Mouse (Mus musculus) hindbrain, embryonic 12.5 days (tissue): Measurements from ENCODE around the gene Pde4b. TPM values are rescaled to one million over a fixed set of nuclear protein-coding genes. Genes with fewer than 3 reads are reported as not detected.
A peak's percentile ranks its signal among the peaks of the same experiment; 100 is the strongest.

Source experiments
- ATAC-seq: fragments of 200-750 bp; cut with Nextera tagmentation; 2 replicates; pipeline ENCODE4 v1.8.0; 2017; ENCODE audit warnings: moderate TSS enrichment; ENCODE audit not compliant: low FRiP score
- H3K27ac ChIP-seq: fragments of 300-500 bp; sonication (generic); 2 replicates; pipeline ENCODE4 v1.5.1; 2016; ENCODE audit warnings: mild to moderate bottlenecking
- H3K27me3 ChIP-seq: fragments of 300-500 bp; sonication (generic); 2 replicates; pipeline ENCODE4 v1.6.1; 2016; ENCODE audit warnings: mild to moderate bottlenecking
- H3K36me3 ChIP-seq: fragments of 300-500 bp; sonication (generic); 2 replicates; pipeline ENCODE4 v1.6.1; 2016; ENCODE audit warnings: mild to moderate bottlenecking
- H3K4me1 ChIP-seq: fragments of 300-500 bp; sonication (generic); 2 replicates; pipeline ENCODE4 v1.6.1; 2016
- H3K4me2 ChIP-seq: fragments of 300-500 bp; sonication (generic); replicated peaks from 2 replicates; pipeline ENCODE4 v1.6.1; 2016; ENCODE audit warnings: mild to moderate bottlenecking
- H3K4me3 ChIP-seq: fragments of 300-500 bp; sonication (generic); 2 replicates; pipeline ENCODE4 v1.5.1; 2016; ENCODE audit warnings: mild to moderate bottlenecking
- H3K9ac ChIP-seq: fragments of 300-500 bp; sonication (generic); 2 replicates; pipeline ENCODE4 v1.6.1; 2016; ENCODE audit warnings: mild to moderate bottlenecking, moderate library complexity
- H3K9me3 ChIP-seq: fragments of 300-500 bp; sonication (generic); replicated peaks from 2 replicates; pipeline ENCODE4 v1.6.1; 2016; ENCODE audit warnings: mild to moderate bottlenecking
- WGBS: fragments of 180-500 bp; shearing (Covaris S2); methylation state at CpG from one replicate; pipeline ENCODE4 v1.1.7; 2016; 5-methylcytosine and 5-hydroxymethylcytosine counted together
- polyA plus RNA-seq: library from polyadenylated mRNA; unstranded; fragments of >200 nt; fragmentation: Nextera tagmentation; extraction: Ambion mirVana; gene quantifications from 2 replicates; pipeline ENCODE4 v1.2.1, GENCODE M21; 2016

Pde4b gene
- polyA plus RNA-seq, 1 experiment from 2014 or later: 12.5 TPM

DNA sequence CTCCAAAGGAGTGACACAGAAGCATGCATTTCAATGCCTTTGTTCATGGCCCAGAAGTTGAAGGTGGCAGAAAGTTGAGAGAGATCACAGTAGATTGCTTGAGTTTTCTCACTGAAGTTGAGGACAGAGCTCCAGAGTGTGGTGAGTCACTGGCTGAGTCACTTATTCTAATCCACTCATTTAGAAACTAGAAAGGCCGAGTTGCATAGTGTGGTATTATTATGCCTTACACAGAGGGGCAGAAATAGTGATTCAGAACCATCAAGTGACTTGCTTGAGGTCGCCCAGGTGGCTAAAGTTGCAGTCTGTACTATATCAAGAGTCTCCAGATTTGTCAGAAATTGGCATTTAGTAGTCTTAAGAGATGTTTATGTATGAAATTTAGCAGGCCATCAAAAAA lies 306.3 kb downstream of the Pde4b start:
- no peak overlapping the region for H3K4me2 ChIP-seq
- no peaks in the 10 kb centered on the region for H3K27me3 ChIP-seq
- WGBS: 84% methylated on average over 2 of the region's 2 CpGs
- H3K36me3 ChIP-seq: no peaks in the 10 kb centered on the region
- H3K27ac ChIP-seq: no peak overlapping the region
- H3K4me3 ChIP-seq: no peak overlapping the region
- no peak overlapping the region for H3K9ac ChIP-seq
- ATAC-seq: no peak
- H3K4me1 ChIP-seq: no peaks in the 10 kb centered on the region
- no peaks in the 10 kb centered on the region for H3K9me3 ChIP-seq

DNA sequence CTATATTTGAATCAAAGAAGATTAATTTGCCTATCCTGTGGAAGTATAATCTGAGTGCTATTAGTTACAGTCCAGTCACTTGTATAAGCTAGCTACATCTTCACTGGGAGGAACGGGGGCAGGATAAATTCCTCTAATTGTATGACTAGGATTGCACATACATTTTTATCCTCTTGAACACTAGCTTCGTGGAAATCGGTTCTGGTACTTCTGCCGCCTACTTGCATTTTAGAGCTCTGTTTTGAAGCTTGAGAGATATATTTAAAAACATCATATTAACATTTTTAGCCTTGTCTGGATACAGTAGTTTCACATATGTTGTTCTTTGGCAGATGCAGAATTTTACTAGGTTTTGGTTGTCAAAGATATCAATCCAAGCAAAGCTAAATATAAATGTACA lies 310.0 kb downstream of the Pde4b start:
- Histone ChIP-seq H3K9me3 (no peaks in the 10 kb centered on the region), H3K4me1 (no peaks in the 10 kb centered on the region), H3K4me3 (no peak overlapping the region), H3K9ac (no peak overlapping the region), H3K4me2 (no peak overlapping the region), H3K27me3 (no peaks in the 10 kb centered on the region), H3K27ac (no peak overlapping the region), H3K36me3 (no peaks in the 10 kb centered on the region)
- no peak for ATAC-seq
- 91% methylated on average over 4 of the region's 4 CpGs for WGBS

DNA sequence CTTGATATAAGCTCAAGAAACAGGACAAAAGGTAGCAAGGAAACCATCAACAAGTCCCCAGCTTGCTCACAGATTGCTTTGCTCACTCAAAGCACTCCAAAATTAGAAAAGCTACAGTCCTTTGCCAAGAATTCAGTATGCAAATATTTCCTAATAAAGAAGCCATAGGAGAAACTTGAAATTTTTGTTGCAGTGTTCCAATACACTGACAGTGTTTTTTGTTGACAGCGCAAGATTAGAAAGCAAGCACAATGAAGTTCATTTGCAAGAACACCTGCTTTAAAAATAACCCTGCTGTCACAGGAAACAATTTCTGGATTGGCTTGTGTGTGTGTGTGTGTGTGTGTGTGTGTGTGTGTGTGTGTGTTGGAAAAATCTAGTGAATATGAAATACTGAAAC lies 311.2 kb downstream of the Pde4b start:
- no peak for ATAC-seq
- H3K9ac ChIP-seq: no peak overlapping the region
- 90% methylated on average over 1 of the region's 1 CpGs for WGBS

DNA sequence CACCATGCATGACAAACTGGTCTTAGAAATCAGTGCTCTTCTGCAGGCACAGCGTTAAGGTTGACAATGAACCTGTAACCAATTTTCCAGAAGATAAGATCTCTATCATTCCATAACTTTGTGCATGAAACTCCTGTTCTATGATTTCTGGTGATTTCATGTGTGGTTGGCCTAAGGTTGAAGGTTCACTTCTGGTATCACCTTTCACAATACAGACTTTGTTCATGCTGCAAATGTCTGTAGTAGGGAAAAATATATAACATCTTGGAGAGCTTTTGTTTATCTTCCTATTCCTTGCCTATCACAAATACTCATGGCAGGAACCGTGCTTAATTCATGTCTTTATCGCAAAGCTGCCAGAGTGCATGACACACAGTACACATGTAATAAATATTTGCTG lies 319.5 kb downstream of the Pde4b start:
- Histone ChIP-seq H3K4me1 (no peaks in the 10 kb centered on the region), H3K27ac (no peak overlapping the region), H3K27me3 (no peaks in the 10 kb centered on the region), H3K9me3 (no peaks in the 10 kb centered on the region), H3K4me3 (no peak overlapping the region), H3K9ac (no peak overlapping the region), H3K36me3 (no peaks in the 10 kb centered on the region), H3K4me2 (no peak overlapping the region)
- WGBS: 65% methylated on average over 3 of the region's 3 CpGs
- no peak for ATAC-seq

More for the DNA sequence above, 311.2 kb downstream of the Pde4b start:
- H3K9me3 ChIP-seq: no peaks in the 10 kb centered on the region
- H3K27me3 ChIP-seq: no peaks in the 10 kb centered on the region
- H3K4me1 ChIP-seq: no peaks in the 10 kb centered on the region
- no peaks in the 10 kb centered on the region for H3K36me3 ChIP-seq
- H3K27ac ChIP-seq: no peak overlapping the region
- H3K4me3 ChIP-seq: no peak overlapping the region
- H3K4me2 ChIP-seq: no peak overlapping the region

DNA sequence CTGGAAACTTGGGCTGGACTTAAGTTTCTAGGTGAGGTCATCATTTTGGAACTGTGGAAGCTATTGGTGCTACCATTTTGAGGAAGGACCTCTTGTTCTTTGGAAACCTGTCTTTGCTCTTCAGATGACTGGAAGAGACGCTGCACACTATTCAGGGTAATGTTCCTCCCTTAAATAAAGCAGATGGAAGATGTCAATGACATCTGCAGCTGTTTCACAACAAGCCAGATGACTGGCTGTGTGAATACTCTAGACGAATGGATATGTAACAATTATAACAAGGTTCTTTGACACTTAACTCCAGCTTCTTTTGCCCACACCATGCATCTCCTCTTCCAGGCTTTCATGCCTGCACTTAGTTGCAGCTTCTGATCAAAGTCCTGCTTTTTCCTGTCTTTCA lies 320.8 kb downstream of the Pde4b start:
- H3K4me2 ChIP-seq: no peak overlapping the region
- H3K4me3 ChIP-seq: no peak overlapping the region
- H3K4me1 ChIP-seq: no peaks in the 10 kb centered on the region
- no peaks in the 10 kb centered on the region for H3K27me3 ChIP-seq
- H3K27ac ChIP-seq: no peak overlapping the region
- H3K9me3 ChIP-seq: no peaks in the 10 kb centered on the region
- WGBS: 75% methylated on average over 2 of the region's 2 CpGs
- no peak for ATAC-seq
- no peak overlapping the region for H3K9ac ChIP-seq
- no peaks in the 10 kb centered on the region for H3K36me3 ChIP-seq

DNA sequence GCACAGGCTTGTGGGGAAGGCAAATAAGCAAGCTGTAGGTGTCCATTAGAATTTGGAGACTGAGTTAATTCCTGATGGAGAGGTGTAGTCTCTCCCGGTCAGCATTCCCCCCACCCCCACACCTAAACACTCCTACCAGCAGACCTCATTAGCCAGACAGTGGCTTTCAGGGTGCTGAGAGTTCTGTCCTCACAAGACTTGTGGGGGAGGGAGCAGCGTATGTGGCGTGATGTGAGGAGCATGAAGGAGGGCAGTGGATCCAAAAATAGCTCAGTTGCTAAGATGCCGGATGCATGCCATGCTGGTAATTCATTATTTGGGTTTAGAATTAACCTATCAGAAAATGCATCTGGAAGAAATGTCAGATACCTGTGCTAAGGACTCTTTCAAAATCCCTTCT lies 321.6 kb downstream of the Pde4b start:
- Histone ChIP-seq H3K27me3 (no peaks in the 10 kb centered on the region), H3K27ac (no peak overlapping the region), H3K9ac (no peak overlapping the region), H3K4me1 (no peaks in the 10 kb centered on the region), H3K4me3 (no peak overlapping the region), H3K4me2 (no peak overlapping the region), H3K36me3 (no peaks in the 10 kb centered on the region), H3K9me3 (no peaks in the 10 kb centered on the region)
- 47% methylated on average over 4 of the region's 4 CpGs for WGBS
- ATAC-seq: no peak

DNA sequence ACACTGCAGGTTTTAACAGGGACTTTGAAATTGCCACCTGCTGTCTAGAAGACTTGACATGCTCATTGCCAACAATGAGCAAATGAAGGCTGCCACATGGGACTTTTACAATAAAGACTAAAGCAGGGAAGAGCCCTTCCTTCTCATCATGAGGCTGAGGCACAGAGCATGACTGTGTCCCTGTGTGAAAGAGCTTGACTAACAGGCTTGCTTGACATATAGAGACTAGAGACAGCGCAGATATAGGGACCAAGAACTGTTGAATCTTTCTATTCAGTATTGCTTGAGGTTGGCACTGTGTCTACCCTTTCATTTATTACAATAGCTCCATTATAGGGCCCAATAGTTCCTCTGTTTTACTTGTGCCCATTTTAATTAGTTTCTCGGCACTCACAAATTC lies 325.8 kb downstream of the Pde4b start:
- H3K4me3 ChIP-seq: no peak overlapping the region
- no peak for ATAC-seq
- no peaks in the 10 kb centered on the region for H3K4me1 ChIP-seq
- no peaks in the 10 kb centered on the region for H3K9me3 ChIP-seq
- no peaks in the 10 kb centered on the region for H3K27me3 ChIP-seq
- H3K36me3 ChIP-seq: no peaks in the 10 kb centered on the region
- no peak overlapping the region for H3K9ac ChIP-seq
- 81% methylated on average over 2 of the region's 2 CpGs for WGBS
- no peak overlapping the region for H3K4me2 ChIP-seq
- no peak overlapping the region for H3K27ac ChIP-seq

DNA sequence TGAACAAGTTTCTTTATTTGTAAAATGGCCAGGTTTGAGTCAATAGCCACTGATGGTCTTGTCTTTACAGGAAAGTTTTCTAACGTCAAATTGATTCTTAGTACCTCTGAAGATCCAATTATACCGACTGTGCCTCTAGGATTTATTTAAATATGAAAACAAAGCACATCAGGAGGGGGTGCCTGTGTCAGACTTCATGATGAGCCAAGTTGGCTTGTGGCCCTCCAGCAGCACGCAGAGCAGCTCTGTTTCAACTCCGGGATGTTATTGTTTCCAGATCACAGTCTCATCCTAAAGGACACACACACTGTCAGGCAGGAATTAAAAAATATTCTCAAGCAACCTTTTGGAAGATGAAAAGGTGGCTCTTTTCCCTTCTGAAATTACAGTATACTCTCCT lies 326.5 kb downstream of the Pde4b start:
- Histone ChIP-seq H3K4me1 (no peaks in the 10 kb centered on the region), H3K27ac (no peak overlapping the region), H3K9me3 (no peaks in the 10 kb centered on the region), H3K4me3 (no peak overlapping the region), H3K9ac (no peak overlapping the region), H3K27me3 (no peaks in the 10 kb centered on the region), H3K4me2 (no peak overlapping the region), H3K36me3 (no peaks in the 10 kb centered on the region)
- no peak for ATAC-seq
- WGBS: 40% methylated on average over 4 of the region's 4 CpGs

DNA sequence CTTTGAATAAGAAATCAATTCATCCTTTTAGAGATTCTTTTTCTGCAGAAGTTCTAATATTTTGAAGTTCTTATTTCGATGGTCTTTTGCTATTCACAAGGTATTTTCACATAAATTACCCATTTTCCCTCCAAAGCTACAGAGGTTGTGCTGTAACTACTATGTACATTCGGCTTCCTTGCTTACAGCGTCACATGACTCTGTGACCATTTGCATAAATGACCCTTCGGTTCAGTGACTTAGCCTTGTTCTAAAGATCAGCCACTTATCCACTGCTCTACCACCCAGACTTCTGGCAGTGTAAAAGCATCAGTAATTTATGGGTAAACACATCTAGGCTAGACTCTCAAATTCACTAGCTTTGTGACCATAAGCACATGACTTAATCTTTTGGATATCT lies 327.3 kb downstream of the Pde4b start:
- 83% methylated on average over 4 of the region's 4 CpGs for WGBS
- Histone ChIP-seq H3K4me2 (no peak overlapping the region), H3K36me3 (no peaks in the 10 kb centered on the region), H3K27me3 (no peaks in the 10 kb centered on the region), H3K4me1 (no peaks in the 10 kb centered on the region), H3K9me3 (no peaks in the 10 kb centered on the region), H3K4me3 (no peak overlapping the region), H3K9ac (no peak overlapping the region), H3K27ac (no peak overlapping the region)
- no peak for ATAC-seq

DNA sequence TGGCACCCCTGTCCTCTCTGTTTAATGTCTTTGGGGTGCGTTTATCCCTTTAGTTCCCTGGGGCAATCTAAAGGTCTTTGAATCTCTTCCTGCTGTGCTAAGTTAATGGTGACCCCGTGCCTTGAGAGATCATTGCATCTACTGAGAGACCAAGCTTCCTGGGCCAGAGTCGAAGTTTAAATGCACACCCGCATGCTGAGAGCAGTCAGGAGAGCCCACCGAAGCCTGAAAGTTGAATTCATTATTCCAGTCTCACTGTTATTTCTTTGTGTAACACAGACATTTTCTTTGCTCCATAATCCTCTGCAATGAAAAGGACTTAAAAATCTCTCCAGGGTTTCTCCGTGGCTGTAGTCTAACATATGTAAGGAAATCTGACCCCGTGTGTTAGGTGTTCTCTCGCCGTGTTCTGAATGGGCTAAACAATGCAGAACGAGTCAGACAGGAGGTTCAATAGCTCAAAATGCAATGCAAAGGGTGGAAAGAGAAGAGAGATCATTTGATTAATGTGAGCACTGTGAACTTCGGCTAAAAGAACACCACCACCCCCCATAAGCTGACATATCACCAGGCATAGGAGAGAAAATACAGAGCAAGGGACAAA lies 333.6 kb downstream of the Pde4b start:
- H3K27me3 ChIP-seq: no peaks in the 10 kb centered on the region
- H3K9me3 ChIP-seq: no peaks in the 10 kb centered on the region
- WGBS: 18% methylated on average over 11 of the region's 11 CpGs
- no peak overlapping the region for H3K9ac ChIP-seq
- H3K4me2 ChIP-seq: peak overlapping the region; percentile 47
- H3K4me1 ChIP-seq: peaks cover 14% of the 10 kb centered on the region
- ATAC-seq: no peak
- no peaks in the 10 kb centered on the region for H3K36me3 ChIP-seq
- peak overlapping the region; percentile 18 for H3K4me3 ChIP-seq
- H3K27ac ChIP-seq: peak overlapping the region; percentile 55; the same call in 1 of the 2 replicates

DNA sequence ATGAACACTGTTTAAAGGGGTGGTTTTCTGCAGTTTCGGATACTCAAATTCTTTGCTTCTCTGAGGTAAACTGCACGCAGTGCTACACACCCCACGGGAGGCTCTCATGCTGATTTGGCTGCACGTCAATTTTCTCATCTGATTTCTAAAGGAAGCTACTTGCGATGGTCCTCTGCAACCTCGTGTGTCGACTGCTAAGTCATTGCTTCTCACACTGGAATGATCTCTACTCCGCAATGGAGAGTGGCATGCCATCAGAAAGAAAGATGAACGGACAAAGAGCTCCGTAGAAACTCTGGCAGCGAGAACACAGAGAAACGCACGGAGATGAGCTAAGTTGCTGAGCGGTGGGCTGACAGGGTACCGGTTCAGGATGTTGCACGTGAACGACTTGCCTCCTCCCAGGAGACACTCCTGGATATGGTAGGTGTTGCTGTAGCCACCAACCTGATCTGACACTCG lies 334.1 kb downstream of the Pde4b start:
- ATAC-seq: no peak; the same call in 1 of the 2 replicates
- peaks cover 14% of the 10 kb centered on the region for H3K4me1 ChIP-seq
- WGBS: 50% methylated on average over 18 of the region's 18 CpGs
- H3K4me2 ChIP-seq: peak overlapping the region; percentile 47
- H3K9ac ChIP-seq: no peak overlapping the region
- H3K4me3 ChIP-seq: peak overlapping the region; percentile 18
- H3K27ac ChIP-seq: peak overlapping the region; percentile 55
- H3K9me3 ChIP-seq: no peaks in the 10 kb centered on the region
- no peaks in the 10 kb centered on the region for H3K27me3 ChIP-seq
- no peaks in the 10 kb centered on the region for H3K36me3 ChIP-seq

DNA sequence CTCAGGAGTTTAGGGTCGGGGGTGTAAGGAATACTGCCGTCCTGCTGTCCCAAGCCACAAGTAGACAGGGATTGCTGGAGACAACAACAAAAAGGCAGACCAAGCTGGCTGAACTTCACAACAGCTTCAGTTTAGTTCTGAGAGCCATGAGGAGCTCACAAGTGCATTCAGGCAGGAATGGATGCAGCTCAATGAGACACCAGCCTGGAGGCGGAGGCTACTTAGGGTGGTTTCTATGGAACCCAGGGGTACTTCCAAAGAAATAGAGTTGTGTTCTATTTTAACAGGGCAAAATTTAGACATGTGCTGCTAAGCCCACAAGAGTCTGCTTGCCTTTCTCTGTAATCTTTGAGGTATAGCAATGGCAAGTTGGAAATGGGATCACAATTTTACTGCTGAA lies 336.8 kb downstream of the Pde4b start:
- 87% methylated on average over 3 of the region's 3 CpGs for WGBS
- no peak overlapping the region for H3K4me3 ChIP-seq
- no peak overlapping the region for H3K4me2 ChIP-seq
- H3K9me3 ChIP-seq: no peaks in the 10 kb centered on the region
- peaks cover 14% of the 10 kb centered on the region for H3K4me1 ChIP-seq
- H3K27me3 ChIP-seq: no peaks in the 10 kb centered on the region
- ATAC-seq: no peak
- no peak overlapping the region for H3K27ac ChIP-seq
- no peak overlapping the region for H3K9ac ChIP-seq
- no peaks in the 10 kb centered on the region for H3K36me3 ChIP-seq

DNA sequence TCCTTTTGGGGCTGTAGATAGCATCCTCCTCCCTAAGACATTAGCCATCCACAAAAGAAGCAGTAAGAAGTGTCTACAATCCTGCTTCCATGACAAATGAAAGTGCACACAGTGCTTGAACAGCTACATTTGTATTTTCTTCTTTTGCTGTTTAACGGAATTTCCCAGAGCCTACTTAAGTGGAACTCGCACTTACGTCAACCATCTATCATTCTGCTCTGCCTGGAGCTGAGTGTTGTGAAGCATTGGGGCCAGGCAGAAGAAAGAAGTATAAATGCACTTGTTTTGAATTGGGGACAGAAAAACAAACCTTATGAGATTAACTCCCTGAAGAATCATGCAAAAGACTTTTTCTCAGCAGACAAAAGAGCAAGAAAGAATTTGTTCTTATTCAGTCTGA lies 338.1 kb downstream of the Pde4b start:
- no peaks in the 10 kb centered on the region for H3K36me3 ChIP-seq
- no peak overlapping the region for H3K9ac ChIP-seq
- no peak for ATAC-seq
- 71% methylated on average over 3 of the region's 3 CpGs for WGBS
- peaks cover 13% of the 10 kb centered on the region for H3K4me1 ChIP-seq
- no peak overlapping the region for H3K27ac ChIP-seq
- no peak overlapping the region for H3K4me3 ChIP-seq
- no peaks in the 10 kb centered on the region for H3K27me3 ChIP-seq
- no peaks in the 10 kb centered on the region for H3K9me3 ChIP-seq
- no peak overlapping the region for H3K4me2 ChIP-seq
